Mouse (Mus musculus) forebrain, embryonic 12.5 days (tissue): ENCODE data around the gene Erc2. TPM values are rescaled to one million over a fixed set of nuclear protein-coding genes. Genes with fewer than 3 reads are reported as not detected.

ENCODE experiments used
- ATAC-seq: fragments of 200-750 bp; cut with Nextera tagmentation; 2 replicates; pipeline ENCODE4 v1.8.0; 2017; ENCODE audit warnings: moderate TSS enrichment; ENCODE audit not compliant: low FRiP score
- H3K27ac ChIP-seq: fragments of 300-500 bp; sonication (generic); 2 replicates; pipeline ENCODE4 v1.5.1; 2016; ENCODE audit warnings: mild to moderate bottlenecking
- H3K27me3 ChIP-seq: fragments of 300-500 bp; sonication (generic); 2 replicates; pipeline ENCODE4 v1.6.1; 2016; ENCODE audit warnings: mild to moderate bottlenecking
- H3K36me3 ChIP-seq: fragments of 300-500 bp; sonication (generic); replicated peaks from 2 replicates; pipeline ENCODE4 v1.6.1; 2016; ENCODE audit warnings: mild to moderate bottlenecking
- H3K4me1 ChIP-seq: fragments of 300-500 bp; sonication (generic); 2 replicates; pipeline ENCODE4 v1.6.1; 2016
- H3K4me2 ChIP-seq: fragments of 300-500 bp; sonication (generic); 2 replicates; pipeline ENCODE4 v1.6.1; 2016; ENCODE audit warnings: mild to moderate bottlenecking, moderate library complexity
- H3K4me3 ChIP-seq: fragments of 300-500 bp; sonication (generic); replicated peaks from 2 replicates; pipeline ENCODE4 v1.5.1; 2016; ENCODE audit warnings: mild to moderate bottlenecking
- H3K9ac ChIP-seq: fragments of 300-500 bp; sonication (generic); 2 replicates; pipeline ENCODE4 v1.6.1; 2016; ENCODE audit warnings: mild to moderate bottlenecking
- H3K9me3 ChIP-seq: fragments of 300-500 bp; sonication (generic); 2 replicates; pipeline ENCODE4 v1.6.1; 2016
- WGBS: fragments of 180-500 bp; shearing (Covaris S2); methylation state at CpG from one replicate; pipeline ENCODE4 v1.1.7; 2016; 5-methylcytosine and 5-hydroxymethylcytosine counted together
- polyA plus RNA-seq: library from polyadenylated mRNA; unstranded; fragments of >200 nt; fragmentation: Nextera tagmentation; extraction: Ambion mirVana; gene quantifications from 2 replicates; pipeline ENCODE4 v1.2.1, GENCODE M21; 2016

Erc2 gene
- polyA plus RNA-seq, 1 experiment from 2014 or later = 31.7 TPM

DNA sequence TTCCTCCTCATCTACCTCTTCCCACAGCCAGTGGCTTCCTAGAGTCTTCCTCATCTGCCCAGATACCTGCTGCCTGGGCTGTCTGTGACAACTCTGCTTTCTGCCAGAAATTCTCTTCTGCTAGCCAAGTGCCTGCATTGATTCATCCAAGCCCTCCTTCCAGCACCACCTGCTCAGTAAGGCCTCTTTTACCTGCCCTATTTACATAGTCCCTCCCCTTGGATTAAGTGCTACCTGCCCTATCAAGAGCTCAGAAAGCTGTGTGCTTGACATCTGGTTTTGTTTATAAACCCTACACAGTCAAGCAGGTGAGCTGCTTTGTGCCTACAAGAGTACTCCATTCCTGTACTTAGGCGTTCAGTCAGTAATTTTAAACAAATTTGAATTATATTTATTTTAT lies 787.2 kb downstream of the Erc2 start:
- Histone ChIP-seq H3K27ac (no peak overlapping the region), H3K4me1 (no peaks in the 10 kb centered on the region), H3K27me3 (no peaks in the 10 kb centered on the region), H3K4me3 (no peak overlapping the region), H3K4me2 (no peak overlapping the region), H3K9ac (no peak overlapping the region), H3K9me3 (no peaks in the 10 kb centered on the region), H3K36me3 (no peaks in the 10 kb centered on the region)
- ATAC-seq = no peak
- 69% methylated on average over 1 of the region's 1 CpGs for WGBS

DNA sequence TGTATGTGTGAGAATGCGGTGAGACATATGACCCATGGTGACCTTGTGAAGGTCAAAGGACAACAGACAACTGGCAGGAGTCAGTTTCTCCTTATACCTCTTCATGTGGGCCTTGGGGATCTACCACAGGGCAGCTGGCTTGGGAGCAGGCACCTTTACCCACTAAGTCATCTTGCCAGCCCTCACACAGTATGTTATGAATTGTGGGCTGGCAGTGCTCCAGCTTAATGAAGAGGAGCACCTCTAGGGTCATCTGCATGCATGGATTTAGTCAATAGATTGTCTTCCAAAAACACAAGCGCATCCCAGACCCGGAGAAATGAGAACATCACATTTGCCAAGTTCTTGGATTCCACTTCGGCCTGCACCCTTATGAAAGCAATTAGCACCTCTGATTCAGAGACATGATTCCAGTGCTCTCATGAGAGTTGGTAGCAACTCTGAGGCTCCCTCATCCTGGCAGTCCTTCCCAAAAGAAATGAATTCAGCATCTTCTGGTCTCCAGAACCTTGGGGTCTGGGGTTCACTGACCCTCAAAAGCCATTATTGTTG lies 787.6 kb downstream of the Erc2 start:
- ATAC-seq = no peak
- Histone ChIP-seq H3K4me3 (no peak overlapping the region), H3K4me1 (no peaks in the 10 kb centered on the region), H3K9me3 (no peaks in the 10 kb centered on the region), H3K27ac (no peak overlapping the region), H3K9ac (no peak overlapping the region), H3K36me3 (no peaks in the 10 kb centered on the region), H3K4me2 (no peak overlapping the region), H3K27me3 (no peaks in the 10 kb centered on the region)
- WGBS = 85% methylated on average over 4 of the region's 4 CpGs

DNA sequence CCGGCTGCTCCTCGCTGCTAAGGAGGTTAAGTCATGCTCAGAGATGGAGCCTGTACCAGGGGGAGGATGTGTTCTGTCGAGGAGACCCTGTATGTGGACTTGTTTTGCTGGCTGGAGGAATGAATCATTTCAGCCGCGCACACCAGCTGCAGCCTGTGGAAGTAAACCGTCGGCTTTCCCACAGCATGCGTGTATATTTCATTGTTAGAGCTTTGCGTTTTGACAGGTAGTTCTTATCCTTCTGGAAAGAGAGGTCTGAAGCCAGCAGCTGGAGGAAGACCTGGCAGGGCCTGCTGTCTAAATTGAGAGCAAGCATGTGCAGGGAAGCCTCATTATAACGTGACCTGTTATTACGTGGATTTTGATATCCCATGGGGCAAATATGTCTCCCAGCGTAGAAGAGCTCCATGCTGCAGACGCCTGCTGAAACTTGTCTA lies 788.6 kb downstream of the Erc2 start:
- WGBS = 71% methylated on average over 13 of the region's 13 CpGs
- no peak overlapping the region for H3K9ac ChIP-seq

DNA sequence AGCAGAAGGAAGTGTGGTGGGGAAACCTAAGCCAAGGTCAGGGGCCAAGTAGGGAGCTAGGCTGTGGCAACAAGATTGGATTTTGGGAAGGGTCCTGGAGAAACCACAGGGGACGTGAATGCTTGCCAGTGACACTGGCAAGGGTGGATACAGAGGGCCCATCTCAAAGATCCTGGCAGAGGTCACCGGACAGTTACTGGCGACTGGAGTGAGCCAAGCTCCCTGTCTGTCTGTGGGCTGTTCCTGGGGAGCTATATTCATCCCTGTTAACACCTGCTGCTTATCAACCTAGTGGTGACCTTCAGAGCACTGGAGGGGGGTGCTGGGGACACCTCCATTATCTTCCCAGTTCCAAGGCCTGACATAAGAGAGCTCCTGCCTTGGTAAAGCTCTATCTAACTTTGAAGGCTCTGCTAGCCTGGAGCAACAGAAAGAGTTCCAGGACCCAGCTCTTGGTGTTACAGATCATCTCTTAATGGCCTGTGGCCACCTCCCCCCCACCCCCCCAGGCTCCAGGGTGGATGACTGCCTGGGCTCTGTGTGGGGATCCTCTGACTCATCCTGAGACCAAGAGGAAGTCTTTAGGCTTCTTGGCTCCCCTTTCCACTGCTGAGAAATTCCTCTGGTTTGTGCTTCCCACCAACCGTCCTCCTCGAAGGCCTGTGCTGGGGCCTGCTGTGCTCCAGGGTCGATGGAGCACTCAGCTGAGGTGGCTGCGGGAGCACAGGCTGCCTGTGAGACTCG lies 790.2 kb downstream of the Erc2 start:
- Histone ChIP-seq H3K27me3 (no peaks in the 10 kb centered on the region), H3K27ac (no peak overlapping the region), H3K36me3 (no peaks in the 10 kb centered on the region), H3K4me2 (no peak overlapping the region), H3K4me1 (peaks cover 10% of the 10 kb centered on the region), H3K9ac (no peak overlapping the region), H3K4me3 (no peak overlapping the region), H3K9me3 (no peaks in the 10 kb centered on the region)
- 70% methylated on average over 8 of the region's 8 CpGs for whole genome bisulfite sequencing
- ATAC-seq = no peak

More for the DNA sequence above, 788.6 kb downstream of the Erc2 start:
- Histone ChIP-seq H3K4me1 (no peaks in the 10 kb centered on the region), H3K36me3 (no peaks in the 10 kb centered on the region), H3K9me3 (no peaks in the 10 kb centered on the region), H3K27ac (no peak overlapping the region), H3K4me3 (no peak overlapping the region), H3K4me2 (no peak overlapping the region), H3K27me3 (no peaks in the 10 kb centered on the region)
- ATAC-seq = no peak

DNA sequence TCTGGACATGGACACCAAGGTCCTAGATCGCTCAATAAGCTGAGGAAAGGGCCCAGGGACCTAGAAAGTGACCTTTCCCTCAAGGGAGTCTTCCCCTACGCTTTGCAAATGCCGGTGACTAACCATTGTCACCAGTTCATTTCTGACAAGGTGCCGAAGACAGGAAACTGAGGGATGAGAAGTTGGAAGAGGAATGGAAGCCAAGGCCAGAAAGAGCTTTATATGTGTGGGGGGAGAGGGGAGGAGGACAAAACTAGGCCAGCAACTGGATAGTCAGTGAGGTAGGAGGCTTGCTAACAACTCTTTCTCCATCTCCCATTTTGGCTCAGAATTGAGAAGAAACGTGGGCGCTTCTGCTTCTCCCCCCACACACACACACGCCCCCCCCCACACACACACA lies 791.3 kb downstream of the Erc2 start:
- Histone ChIP-seq H3K4me1 (peaks cover 15% of the 10 kb centered on the region), H3K9me3 (no peaks in the 10 kb centered on the region), H3K4me2 (no peak overlapping the region), H3K9ac (no peak overlapping the region), H3K27ac (no peak overlapping the region), H3K36me3 (no peaks in the 10 kb centered on the region), H3K4me3 (no peak overlapping the region), H3K27me3 (0 out of 2 replicates have a peak, but pooled peaks cover 4% of the 10 kb centered on the region)
- WGBS = 85% methylated on average over 7 of the region's 7 CpGs
- no peak for ATAC-seq

DNA sequence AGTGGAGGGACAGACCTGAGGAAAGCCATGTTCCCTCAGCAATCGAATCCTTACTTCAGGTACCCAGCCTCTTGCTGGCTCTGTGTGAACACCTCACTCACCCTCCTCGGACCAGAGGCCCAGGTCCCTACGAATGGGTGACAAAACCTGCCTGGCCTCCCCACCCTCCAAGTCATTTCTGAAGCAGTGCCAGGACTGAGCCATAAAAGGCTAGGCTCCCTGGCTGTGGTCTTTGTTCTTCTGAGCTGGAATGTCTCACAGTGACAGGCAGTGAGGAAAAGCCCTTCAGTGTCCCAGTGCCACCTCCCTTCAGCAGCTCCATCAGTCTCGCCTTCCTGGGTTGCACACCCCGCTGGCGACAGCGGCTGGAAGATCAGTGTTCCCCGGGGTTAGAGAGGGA lies 794.8 kb downstream of the Erc2 start:
- Histone ChIP-seq H3K4me1 (peaks cover 18% of the 10 kb centered on the region), H3K4me2 (no peak overlapping the region), H3K9ac (no peak overlapping the region), H3K27ac (peak overlapping the region; percentile 2; the same call in 1 of the 2 replicates), H3K4me3 (no peak overlapping the region), H3K36me3 (no peaks in the 10 kb centered on the region), H3K27me3 (0 out of 2 replicates have a peak, but pooled peaks cover 4% of the 10 kb centered on the region), H3K9me3 (no peaks in the 10 kb centered on the region)
- no peak for ATAC-seq
- 21% methylated on average over 8 of the region's 8 CpGs for WGBS

DNA sequence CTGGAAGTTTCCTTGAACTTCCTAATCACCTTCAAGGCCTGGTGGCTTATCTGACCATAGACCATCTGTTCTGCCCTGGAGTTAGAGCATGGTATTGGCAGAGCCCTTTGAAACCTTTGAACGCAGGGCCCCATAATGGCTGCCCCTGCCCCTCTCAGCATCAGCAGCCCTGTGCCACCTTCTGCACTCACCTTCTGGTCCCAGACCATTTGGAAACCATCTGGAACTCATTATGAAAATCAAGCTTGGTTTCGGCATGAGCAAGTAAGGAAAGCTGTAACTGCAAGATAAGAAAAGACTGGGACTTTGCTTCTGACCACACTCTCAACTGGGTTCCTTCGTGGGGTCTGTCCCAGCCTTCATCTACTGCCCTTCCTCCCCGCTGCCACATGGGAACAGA lies 796.3 kb downstream of the Erc2 start:
- WGBS = 82% methylated on average over 4 of the region's 4 CpGs
- no peak overlapping the region for H3K27ac ChIP-seq

DNA sequence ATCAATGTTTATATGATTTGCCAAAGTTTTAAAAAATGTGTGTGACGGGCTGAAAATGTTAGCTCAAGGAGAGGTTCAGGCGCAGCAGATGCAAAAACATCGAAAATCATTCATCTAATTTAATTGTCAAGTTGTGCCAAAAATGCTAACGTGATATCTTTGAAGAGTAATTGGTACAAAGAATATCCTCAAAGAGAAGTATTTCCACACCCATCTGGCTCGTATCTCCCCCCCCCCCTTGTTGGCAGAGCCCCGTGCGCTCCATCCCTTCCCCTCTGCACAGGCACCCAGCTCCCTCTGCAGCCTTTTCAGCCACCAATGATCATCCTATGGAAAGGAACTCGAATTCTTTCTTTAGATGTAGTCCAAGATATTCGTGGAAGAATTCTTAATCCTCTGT lies 797.0 kb downstream of the Erc2 start:
- no peak for ATAC-seq
- Histone ChIP-seq H3K4me2 (no peak overlapping the region), H3K27ac (no peak overlapping the region), H3K36me3 (no peaks in the 10 kb centered on the region), H3K27me3 (0 out of 2 replicates have a peak, but pooled peaks cover 4% of the 10 kb centered on the region), H3K9me3 (no peaks in the 10 kb centered on the region), H3K4me1 (peaks cover 18% of the 10 kb centered on the region), H3K4me3 (no peak overlapping the region), H3K9ac (no peak overlapping the region)
- WGBS = 65% methylated on average over 9 of the region's 9 CpGs

More for the DNA sequence above, 796.3 kb downstream of the Erc2 start:
- peaks cover 18% of the 10 kb centered on the region for H3K4me1 ChIP-seq
- no peak for ATAC-seq
- no peak overlapping the region for H3K4me2 ChIP-seq
- H3K27me3 ChIP-seq = 0 out of 2 replicates have a peak, but pooled peaks cover 4% of the 10 kb centered on the region
- H3K9ac ChIP-seq = no peak overlapping the region
- no peaks in the 10 kb centered on the region for H3K9me3 ChIP-seq
- H3K36me3 ChIP-seq = no peaks in the 10 kb centered on the region
- H3K4me3 ChIP-seq = no peak overlapping the region

DNA sequence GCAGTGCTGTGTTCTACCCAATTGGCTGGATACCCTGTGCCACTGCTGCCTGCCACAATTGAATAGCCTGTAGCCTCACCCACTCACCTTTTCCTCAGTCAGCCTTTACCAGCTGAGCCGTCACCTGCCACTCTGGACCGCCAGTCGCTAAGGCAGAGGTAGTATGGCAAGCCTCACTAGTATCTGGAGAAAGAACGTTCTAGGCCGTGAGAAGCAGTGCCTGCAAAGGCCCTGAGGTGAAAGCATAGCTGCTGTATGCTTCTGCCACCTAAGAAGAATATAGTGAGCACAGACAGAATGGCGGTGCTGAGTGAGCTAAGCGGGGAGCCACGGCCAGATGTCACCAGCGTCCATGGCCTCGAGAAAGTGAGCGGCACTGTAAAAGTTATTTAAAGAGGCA lies 798.4 kb downstream of the Erc2 start:
- H3K4me1 ChIP-seq = peaks cover 18% of the 10 kb centered on the region
- ATAC-seq = no peak

DNA sequence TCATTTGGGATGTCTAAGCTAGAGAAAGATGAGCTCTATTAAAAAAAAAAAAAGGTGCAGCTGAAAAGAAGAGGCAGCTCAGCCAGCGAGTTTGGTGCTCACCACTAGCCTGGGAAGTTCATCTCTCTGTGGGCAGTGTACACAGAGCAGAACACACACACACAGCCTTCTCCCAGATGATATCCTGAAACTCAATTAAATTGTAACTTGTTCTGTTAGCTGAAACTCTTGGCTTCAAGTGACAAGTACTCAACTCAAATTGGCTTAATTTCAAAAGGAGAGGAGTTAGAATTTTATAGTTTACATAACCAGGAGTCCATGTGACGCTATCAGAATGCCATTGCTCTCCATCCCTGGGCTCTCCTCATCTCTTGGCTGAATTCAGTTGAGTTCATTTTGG lies 804.4 kb downstream of the Erc2 start:
- Histone ChIP-seq H3K27ac (no peak overlapping the region), H3K9me3 (no peaks in the 10 kb centered on the region), H3K36me3 (no peaks in the 10 kb centered on the region), H3K4me3 (no peak overlapping the region), H3K4me2 (no peak overlapping the region), H3K27me3 (no peaks in the 10 kb centered on the region), H3K9ac (no peak overlapping the region), H3K4me1 (no peaks in the 10 kb centered on the region)
- ATAC-seq = no peak
- WGBS = 90% methylated on average over 2 of the region's 2 CpGs

More for the DNA sequence above, 798.4 kb downstream of the Erc2 start:
- 89% methylated on average over 11 of the region's 11 CpGs for WGBS
- Histone ChIP-seq H3K9ac (no peak overlapping the region), H3K36me3 (no peaks in the 10 kb centered on the region), H3K4me3 (no peak overlapping the region), H3K4me2 (no peak overlapping the region), H3K27ac (no peak overlapping the region), H3K9me3 (no peaks in the 10 kb centered on the region), H3K27me3 (0 out of 2 replicates have a peak, but pooled peaks cover 4% of the 10 kb centered on the region)

DNA sequence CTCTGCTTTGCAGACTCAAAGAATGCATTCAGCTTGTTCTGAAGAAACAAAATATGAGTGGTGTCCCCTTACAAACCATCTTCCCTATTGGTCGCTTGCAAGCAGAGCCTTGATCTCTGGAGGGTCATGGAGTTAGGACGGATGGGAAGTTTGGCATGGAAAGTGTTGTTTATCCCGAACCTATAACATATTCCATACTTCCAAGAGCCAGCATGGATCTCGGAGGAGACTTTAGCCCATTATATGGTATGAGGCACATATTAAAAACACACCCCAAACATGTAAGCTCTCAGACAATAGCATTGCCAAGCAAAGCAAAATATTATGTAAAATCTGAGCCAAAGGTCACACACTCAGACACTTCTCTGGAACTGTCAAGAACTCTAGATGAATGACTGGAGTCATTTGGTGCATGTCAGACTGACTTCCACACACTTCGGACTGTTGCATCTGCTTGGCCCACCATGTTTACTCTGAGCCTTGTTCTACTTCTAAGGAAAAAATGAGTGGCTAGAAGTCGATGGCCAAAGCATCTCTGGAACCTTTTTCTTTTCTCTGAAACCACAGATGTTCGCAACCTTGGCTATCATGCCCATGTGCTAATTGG lies 809.6 kb downstream of the Erc2 start:
- no peak for ATAC-seq
- Histone ChIP-seq H3K27me3 (0 out of 2 replicates have a peak, but pooled peaks cover 5% of the 10 kb centered on the region), H3K4me1 (no peaks in the 10 kb centered on the region), H3K9ac (no peak overlapping the region), H3K9me3 (no peaks in the 10 kb centered on the region), H3K27ac (no peak overlapping the region), H3K36me3 (no peaks in the 10 kb centered on the region), H3K4me3 (no peak overlapping the region), H3K4me2 (no peak overlapping the region)
- WGBS = 82% methylated on average over 7 of the region's 7 CpGs

DNA sequence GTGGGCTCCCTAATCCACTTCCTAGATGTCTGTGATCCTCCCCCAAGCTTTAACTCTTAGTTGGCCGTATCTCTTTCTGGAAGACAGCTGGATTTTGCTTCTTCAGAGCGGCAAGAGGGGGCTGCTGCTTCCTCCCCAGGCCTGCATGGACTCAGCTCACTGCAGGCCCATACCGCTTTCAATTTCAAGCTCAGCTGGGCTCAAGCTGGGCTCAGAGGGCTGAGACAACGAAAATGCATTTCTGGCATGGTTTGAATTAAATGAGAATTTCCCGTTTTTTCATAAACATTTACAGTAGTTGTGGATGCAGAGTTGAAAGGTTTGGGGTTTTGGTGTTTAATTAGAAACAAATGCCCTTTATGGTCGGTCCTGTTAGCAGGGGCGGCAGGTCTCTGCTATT lies 812.8 kb downstream of the Erc2 start:
- 81% methylated on average over 7 of the region's 7 CpGs for WGBS

More for the DNA sequence above, 812.8 kb downstream of the Erc2 start:
- no peaks in the 10 kb centered on the region for H3K36me3 ChIP-seq
- H3K9ac ChIP-seq = no peak overlapping the region
- 0 out of 2 replicates have a peak, but pooled peaks cover 4% of the 10 kb centered on the region for H3K4me1 ChIP-seq
- H3K27ac ChIP-seq = no peak overlapping the region
- ATAC-seq = no peak
- H3K4me2 ChIP-seq = no peak overlapping the region
- H3K27me3 ChIP-seq = 0 out of 2 replicates have a peak, but pooled peaks cover 5% of the 10 kb centered on the region
- no peak overlapping the region for H3K4me3 ChIP-seq
- H3K9me3 ChIP-seq = no peaks in the 10 kb centered on the region
